Mouse (Mus musculus): ENCODE data around the gene Jsrp1. TPM values are rescaled to one million over a fixed set of nuclear protein-coding genes. Genes with fewer than 3 reads are reported as not detected.
"Not testable (repeated sequence)": the region's sequence is repeated elsewhere in the genome, so short reads cannot be mapped to it uniquely, and the experiment has no call there.

Jsrp1 gene
- polyA plus RNA-seq, 1 experiment from 2014 or later, result 1.3 TPM

DNA sequence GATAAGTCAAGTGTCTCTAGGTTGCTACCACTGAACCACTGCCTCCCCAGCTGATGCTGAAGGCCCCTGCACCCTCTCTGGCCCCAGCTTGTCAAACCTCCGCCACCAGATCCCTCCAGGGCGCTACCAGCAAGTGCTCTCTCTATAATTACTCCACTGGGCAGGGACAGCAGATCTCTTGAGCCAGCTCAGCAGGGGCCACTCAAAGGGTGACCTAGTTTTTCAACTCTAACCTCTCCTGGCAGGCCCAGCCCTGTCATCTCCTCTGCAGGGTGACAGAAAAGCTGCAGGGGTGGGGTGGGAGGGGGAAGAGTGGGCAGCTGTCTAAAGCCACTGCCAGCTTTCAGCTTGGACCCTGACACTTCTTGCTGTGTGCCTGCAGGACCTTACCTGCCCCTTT lies 24.5 kb upstream of the Jsrp1 start:
- no peak overlapping the region for H3K9ac ChIP-seq (ENCODE audit: low read length)
- no peak overlapping the region for H3K4me2 ChIP-seq (ENCODE audit: low read depth, low read length)
- 0 out of 2 replicates have a peak, but pooled peaks cover 4% of the 10 kb centered on the region for H3K9me3 ChIP-seq (ENCODE audit: control insufficient read depth, low read length)
- no peak overlapping the region for H3K4me3 ChIP-seq (ENCODE audit: low read length)
- H3K27ac ChIP-seq (ENCODE audit: low read length), result no peak overlapping the region
- ATAC-seq (ENCODE audit: low read depth), result no peak
- peaks cover 50% of the 10 kb centered on the region for H3K27me3 ChIP-seq (ENCODE audit: control insufficient read depth, insufficient read depth, low read depth, low read length)
- H3K4me1 ChIP-seq (replicated peaks; ENCODE audit: control insufficient read depth, insufficient read depth, low read length), result no peaks in the 10 kb centered on the region
- no peaks in the 10 kb centered on the region for H3K36me3 ChIP-seq (ENCODE audit: control insufficient read depth, insufficient read depth, low read length)
- WGBS, result 8% methylated on average over 2 of the region's 2 CpGs

DNA sequence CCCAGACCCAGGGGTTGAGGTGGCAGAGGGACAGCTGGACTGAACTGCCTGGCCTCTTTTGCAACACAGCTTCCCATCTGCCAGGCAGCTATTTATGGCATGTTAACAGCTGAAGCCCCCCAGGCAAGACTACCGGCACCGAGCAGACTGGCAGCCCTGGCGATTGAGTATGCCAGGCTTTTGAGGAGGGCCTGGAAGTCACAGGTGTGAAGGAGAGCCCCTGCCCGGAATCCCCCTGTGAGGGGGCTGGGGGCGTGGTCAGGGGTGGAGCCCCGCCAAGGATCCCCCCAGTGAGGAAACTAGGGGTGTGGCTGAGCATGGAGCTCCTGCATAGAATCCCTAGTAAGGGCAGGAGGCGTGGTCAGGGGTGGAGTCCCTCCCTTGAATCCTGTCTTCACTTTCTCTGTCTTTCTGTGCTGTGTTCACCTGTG lies 23.7 kb upstream of the Jsrp1 start:
- no peak overlapping the region for H3K4me2 ChIP-seq (ENCODE audit: low read depth, low read length)
- no peak for ATAC-seq (ENCODE audit: low read depth)

GRCm38 (mm10) chr10:80835617-80836016 lies 22.3 kb upstream of the Jsrp1 start:
- no peak overlapping the region for H3K4me3 ChIP-seq (ENCODE audit: low read length)
- H3K9ac ChIP-seq (ENCODE audit: low read length), result no peak overlapping the region
- 0 out of 2 replicates have a peak, but pooled peaks cover 4% of the 10 kb centered on the region for H3K9me3 ChIP-seq (ENCODE audit: control insufficient read depth, low read length)
- no peak overlapping the region for H3K27ac ChIP-seq (ENCODE audit: low read length)
- no peak overlapping the region for H3K4me2 ChIP-seq (ENCODE audit: low read depth, low read length)
- WGBS, result 45% methylated on average over 28 of the region's 30 CpGs
- peaks cover 6% of the 10 kb centered on the region for H3K4me1 ChIP-seq (replicated peaks; ENCODE audit: control insufficient read depth, insufficient read depth, low read length)
- no peaks in the 10 kb centered on the region for H3K36me3 ChIP-seq (ENCODE audit: control insufficient read depth, insufficient read depth, low read length)
- peaks cover 40% of the 10 kb centered on the region for H3K27me3 ChIP-seq (ENCODE audit: control insufficient read depth, insufficient read depth, low read depth, low read length)
- ATAC-seq (ENCODE audit: low read depth), result no peak

More for the DNA sequence above, 23.7 kb upstream of the Jsrp1 start:
- Histone ChIP-seq H3K9me3 (ENCODE audit: control insufficient read depth, low read length) (0 out of 2 replicates have a peak, but pooled peaks cover 4% of the 10 kb centered on the region), H3K36me3 (ENCODE audit: control insufficient read depth, insufficient read depth, low read length) (no peaks in the 10 kb centered on the region), H3K27me3 (ENCODE audit: control insufficient read depth, insufficient read depth, low read depth, low read length) (peaks cover 43% of the 10 kb centered on the region), H3K4me3 (ENCODE audit: low read length) (no peak overlapping the region), H3K27ac (ENCODE audit: low read length) (no peak overlapping the region), H3K4me1 (replicated peaks; ENCODE audit: control insufficient read depth, insufficient read depth, low read length) (no peaks in the 10 kb centered on the region), H3K9ac (ENCODE audit: low read length) (no peak overlapping the region)
- 30% methylated on average over 7 of the region's 7 CpGs for WGBS

GRCm38 (mm10) chr10:80832818-80833217 lies 19.5 kb upstream of the Jsrp1 start:
- H3K4me1 ChIP-seq (replicated peaks; ENCODE audit: control insufficient read depth, insufficient read depth, low read length), result peaks cover 12% of the 10 kb centered on the region
- 0 out of 2 replicates have a peak, but pooled peaks cover 4% of the 10 kb centered on the region for H3K9me3 ChIP-seq (ENCODE audit: control insufficient read depth, low read length)
- no peak overlapping the region for H3K4me3 ChIP-seq (ENCODE audit: low read length)
- H3K9ac ChIP-seq (ENCODE audit: low read length), result no peak overlapping the region
- no peak for ATAC-seq (ENCODE audit: low read depth)
- peaks cover 40% of the 10 kb centered on the region for H3K27me3 ChIP-seq (ENCODE audit: control insufficient read depth, insufficient read depth, low read depth, low read length)
- peaks cover 7% of the 10 kb centered on the region for H3K36me3 ChIP-seq (ENCODE audit: control insufficient read depth, insufficient read depth, low read length)
- no peak overlapping the region for H3K27ac ChIP-seq (ENCODE audit: low read length)
- H3K4me2 ChIP-seq (ENCODE audit: low read depth, low read length), result no peak overlapping the region
- WGBS, result 69% methylated on average over 7 of the region's 7 CpGs

GRCm38 (mm10) chr10:80831136-80831535 lies 17.8 kb upstream of the Jsrp1 start:
- ATAC-seq (ENCODE audit: low read depth), result no peak
- H3K9ac ChIP-seq (ENCODE audit: low read length), result no peak overlapping the region
- peaks cover 17% of the 10 kb centered on the region for H3K4me1 ChIP-seq (replicated peaks; ENCODE audit: control insufficient read depth, insufficient read depth, low read length)
- no peak overlapping the region for H3K4me3 ChIP-seq (ENCODE audit: low read length)
- H3K4me2 ChIP-seq (ENCODE audit: low read depth, low read length), result no peak overlapping the region
- WGBS, result 3% methylated on average over 9 of the region's 9 CpGs
- H3K27ac ChIP-seq (ENCODE audit: low read length), result no peak overlapping the region
- H3K9me3 ChIP-seq (ENCODE audit: control insufficient read depth, low read length), result 0 out of 2 replicates have a peak, but pooled peaks cover 4% of the 10 kb centered on the region
- H3K36me3 ChIP-seq (ENCODE audit: control insufficient read depth, insufficient read depth, low read length), result peaks cover 7% of the 10 kb centered on the region
- peaks cover 30% of the 10 kb centered on the region for H3K27me3 ChIP-seq (ENCODE audit: control insufficient read depth, insufficient read depth, low read depth, low read length)

- 0 out of 2 replicates have a peak, but pooled peaks cover 4% of the 10 kb centered on the region for H3K9me3 ChIP-seq (ENCODE audit: control insufficient read depth, low read length)
- H3K9ac ChIP-seq (ENCODE audit: low read length), result no peak overlapping the region
- no peak for ATAC-seq (ENCODE audit: low read depth)
- H3K4me2 ChIP-seq (ENCODE audit: low read depth, low read length), result no peak overlapping the region
- peaks cover 17% of the 10 kb centered on the region for H3K4me1 ChIP-seq (replicated peaks; ENCODE audit: control insufficient read depth, insufficient read depth, low read length)
- no peak overlapping the region for H3K4me3 ChIP-seq (ENCODE audit: low read length)
- H3K27me3 ChIP-seq (ENCODE audit: control insufficient read depth, insufficient read depth, low read depth, low read length), result peaks cover 15% of the 10 kb centered on the region
- 58% methylated on average over 1 of the region's 1 CpGs for WGBS
- H3K36me3 ChIP-seq (ENCODE audit: control insufficient read depth, insufficient read depth, low read length), result peaks cover 7% of the 10 kb centered on the region
- no peak overlapping the region for H3K27ac ChIP-seq (ENCODE audit: low read length)
These were observed 16.3 kb upstream of the Jsrp1 start for GRCm38 (mm10) chr10:80829359-80830278.

DNA sequence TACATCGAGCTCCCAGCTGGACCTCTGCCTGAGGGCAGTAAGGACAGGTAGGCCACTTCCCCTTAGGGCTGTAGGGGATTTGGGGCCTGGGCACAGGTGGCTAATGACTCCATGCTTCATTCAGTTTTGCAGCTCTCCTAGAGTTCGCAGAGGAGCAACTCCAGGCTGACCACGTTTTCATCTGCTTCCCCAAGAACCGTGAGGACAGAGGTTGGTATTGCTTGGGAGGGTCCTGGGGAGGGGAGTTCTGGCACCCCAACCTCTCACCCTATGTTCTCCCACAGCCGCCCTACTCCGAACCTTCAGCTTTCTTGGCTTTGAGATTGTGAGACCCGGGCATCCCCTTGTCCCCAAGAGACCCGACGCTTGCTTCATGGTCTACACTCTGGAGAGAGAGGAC lies 15.3 kb upstream of the Jsrp1 start:
- not testable (repeated sequence) for H3K4me3 ChIP-seq (ENCODE audit: low read length); ATAC-seq (ENCODE audit: low read depth); H3K9ac ChIP-seq (ENCODE audit: low read length); H3K36me3 ChIP-seq (ENCODE audit: control insufficient read depth, insufficient read depth, low read length); H3K27ac ChIP-seq (ENCODE audit: low read length); H3K9me3 ChIP-seq (ENCODE audit: control insufficient read depth, low read length); H3K27me3 ChIP-seq (ENCODE audit: control insufficient read depth, insufficient read depth, low read depth, low read length)
- WGBS, result 72% methylated on average over 7 of the region's 9 CpGs
- H3K4me2 ChIP-seq (ENCODE audit: low read depth, low read length), result peak overlapping the region; percentile 96; the same call in 1 of the 2 replicates
- peaks cover 17% of the 10 kb centered on the region for H3K4me1 ChIP-seq (replicated peaks; ENCODE audit: control insufficient read depth, insufficient read depth, low read length)

- peak overlapping the region; percentile 96 for H3K4me2 ChIP-seq (ENCODE audit: low read depth, low read length)
- peaks cover 17% of the 10 kb centered on the region for H3K4me1 ChIP-seq (replicated peaks; ENCODE audit: control insufficient read depth, insufficient read depth, low read length)
- WGBS, result 61% methylated on average over 10 of the region's 10 CpGs
- peak overlapping the region; percentile 73 for H3K4me3 ChIP-seq (ENCODE audit: low read length)
- no peak overlapping the region for H3K27ac ChIP-seq (ENCODE audit: low read length)
- H3K9me3 ChIP-seq (ENCODE audit: control insufficient read depth, low read length), result no peaks in the 10 kb centered on the region
- ATAC-seq (ENCODE audit: low read depth), result no peak
- H3K9ac ChIP-seq (ENCODE audit: low read length), result peak overlapping the region; percentile 91
- H3K27me3 ChIP-seq (ENCODE audit: control insufficient read depth, insufficient read depth, low read depth, low read length), result no peaks in the 10 kb centered on the region
- peaks cover 7% of the 10 kb centered on the region for H3K36me3 ChIP-seq (ENCODE audit: control insufficient read depth, insufficient read depth, low read length)
These were observed 14.6 kb upstream of the Jsrp1 start for GRCm38 (mm10) chr10:80827870-80828420.
